16 mouse cellular contexts compared by ENCODE assay signal in the genomic region with DNA sequence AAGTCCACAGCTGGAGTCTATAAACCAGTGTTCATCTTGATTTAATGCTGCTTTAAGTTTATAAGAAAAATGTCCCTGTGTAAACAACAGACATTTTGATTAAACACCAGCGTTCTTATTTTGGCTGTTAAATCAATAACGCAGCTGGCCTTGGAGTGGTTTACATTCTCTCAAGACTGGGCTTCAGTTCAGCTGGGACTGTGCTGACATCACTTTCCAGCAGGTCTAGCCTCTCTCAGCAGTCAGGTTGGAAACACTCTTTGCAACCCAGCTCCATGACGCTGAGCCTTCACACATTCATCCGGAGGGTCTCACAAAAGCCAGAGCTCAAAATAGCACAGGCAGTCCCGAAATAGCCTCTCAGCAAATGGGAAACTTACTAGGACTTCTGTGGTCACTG. TPM values are rescaled to one million over a fixed set of nuclear protein-coding genes. Genes with fewer than 3 reads are reported as not detected.
DNase-seq lines count a peak whose midpoint lies in the region; ATAC-seq and TF ChIP-seq lines count a peak whose summit lies in the region.
"Had no signal": no experiment of that assay in that cellular context is flagged by ENCODE, and none has a peak within 500 bp of the region (broad histone marks: within the 10 kb centered on the region; RNA-seq: fewer than 3 reads in every experiment).

No protein-coding gene starts in this region.

- no peak overlapping the region for H3K4me3 ChIP-seq in heart, embryonic 11.5 days (ENCODE audit: low read depth, low read length)
- H3K4me3 ChIP-seq in kidney, embryonic 16.5 days (ENCODE audit: low read length): no peak overlapping the region
- H3K4me3 ChIP-seq in kidney, adult 2 months (ENCODE audit: insufficient read depth, low read depth, low read length): no peak overlapping the region
- H3K4me3 ChIP-seq: gastrocnemius, adult 2 months; midbrain, embryonic 13.5 days had no signal

- 21% methylated on average over 5 of the region's 5 CpGs for WGBS in heart, embryonic 11.5 days (ENCODE audit: insufficient replicate concordance)
- WGBS in kidney, embryonic 16.5 days: 48% methylated on average over 5 of the region's 5 CpGs
- whole genome bisulfite sequencing in kidney, adult 2 months: 55% methylated on average over 5 of the region's 5 CpGs

- H3K27me3 ChIP-seq in heart, embryonic 11.5 days (ENCODE audit: control insufficient read depth, insufficient read depth, low read length): no peaks in the 10 kb centered on the region
- no peaks in the 10 kb centered on the region for H3K27me3 ChIP-seq in kidney, embryonic 16.5 days (ENCODE audit: insufficient read depth, low read length)
- no peaks in the 10 kb centered on the region for H3K27me3 ChIP-seq in kidney, adult 2 months (replicated peaks; ENCODE audit: control insufficient read depth, insufficient read depth, low read length)
- H3K27me3 ChIP-seq: midbrain, embryonic 13.5 days had no signal

- no peak for TF ChIP-seq CTCF in kidney, adult 2 months (conservative IDR thresholded peaks at IDR 0.05; ENCODE audit: insufficient read depth, insufficient read length, low read depth, low read length)

- no peaks in the 10 kb centered on the region for H3K9me3 ChIP-seq in heart, embryonic 11.5 days (replicated peaks; ENCODE audit: control insufficient read depth, low read length)
- H3K9me3 ChIP-seq in kidney, embryonic 16.5 days (ENCODE audit: low read length): no peaks in the 10 kb centered on the region
- H3K9me3 ChIP-seq: midbrain, embryonic 13.5 days had no signal

- H3K4me1 ChIP-seq in heart, embryonic 11.5 days (ENCODE audit: control insufficient read depth, insufficient read depth, low read length): peaks cover 14% of the 10 kb centered on the region
- H3K4me1 ChIP-seq in kidney, embryonic 16.5 days (ENCODE audit: insufficient read depth, low read length): peaks cover 13% of the 10 kb centered on the region
- no peaks in the 10 kb centered on the region for H3K4me1 ChIP-seq in kidney, adult 2 months (ENCODE audit: control insufficient read depth, insufficient read depth, low read length)

- ATAC-seq in heart, embryonic 11.5 days (replicated peaks; ENCODE audit: insufficient number of reproducible peaks, low FRiP score, low TSS enrichment): no peak
- ATAC-seq in kidney, embryonic 16.5 days (ENCODE audit: low FRiP score, low TSS enrichment): peak; percentile 83; the same call in 1 of the 2 replicates
- ATAC-seq: forebrain, embryonic 16.5 days; liver, postnatal 0 days; midbrain, embryonic 13.5 days; Patski had no signal

- no peak for DNase-seq in heart, adult 9 months (ENCODE audit: low spot score in 2 of 2)
- DNase-seq in kidney, adult 2 months: no peak
- peak; percentile 27 to 44 for DNase-seq in kidney, postnatal 4 days
- DNase-seq in skeletal muscle tissue, adult 2 months (ENCODE audit: low read depth, low spot score): peak; percentile 6
- no peak for DNase-seq in cerebellum, postnatal 14 days
- no peak for DNase-seq in spleen, adult 18-20 months
- DNase-seq: cerebellum, adult 11-12 months; gastrocnemius, adult 2 months; liver, postnatal 0 days; right cerebral cortex, postnatal 14 days; thymus, postnatal 36 days had no signal

- no peak overlapping the region for H3K9ac ChIP-seq in heart, embryonic 11.5 days (ENCODE audit: low read depth, low read length)
- H3K9ac ChIP-seq in kidney, embryonic 16.5 days (replicated peaks; ENCODE audit: low read length): no peak overlapping the region
- H3K9ac ChIP-seq: liver, postnatal 0 days; midbrain, embryonic 13.5 days had no signal

- TF ChIP-seq POLR2A in kidney, adult 2 months (IDR thresholded peaks at IDR 0.05; ENCODE audit: low read depth, low read length): no peak

- H3K36me3 ChIP-seq in heart, embryonic 11.5 days (ENCODE audit: control insufficient read depth, insufficient read depth, low read length): no peaks in the 10 kb centered on the region
- no peaks in the 10 kb centered on the region for H3K36me3 ChIP-seq in kidney, embryonic 16.5 days (ENCODE audit: insufficient read depth, low read length)
- no peaks in the 10 kb centered on the region for H3K36me3 ChIP-seq in kidney, adult 2 months (ENCODE audit: control insufficient read depth, insufficient read depth, low read length)
- H3K36me3 ChIP-seq: midbrain, embryonic 13.5 days had no signal

- H3K27ac ChIP-seq in heart, embryonic 11.5 days (ENCODE audit: low read depth, low read length): peak overlapping the region; percentile 62
- no peak overlapping the region for H3K27ac ChIP-seq in kidney, embryonic 16.5 days (ENCODE audit: low read length)
- H3K27ac ChIP-seq in kidney, adult 2 months (ENCODE audit: insufficient read depth, low read depth, low read length): no peak overlapping the region
- H3K27ac ChIP-seq: gastrocnemius, adult 2 months; midbrain, embryonic 13.5 days had no signal

- H3K4me2 ChIP-seq in heart, embryonic 11.5 days: no peak overlapping the region
- H3K4me2 ChIP-seq in kidney, embryonic 16.5 days (replicated peaks; ENCODE audit: low read depth, low read length): no peak overlapping the region
- H3K4me2 ChIP-seq: midbrain, embryonic 13.5 days had no signal

RNA-seq across cellular contexts. Expression of a gene that starts 17.3 kb away (rescaled TPM):
- polyA plus RNA-seq in heart, embryonic 11.5 days (2014; fragmentation: Nextera tagmentation; extraction: Ambion mirVana): 44.0 and 60.9 TPM in 2 replicates
- polyA plus RNA-seq in kidney, embryonic 16.5 days (2015; fragmentation: Nextera tagmentation; extraction: Ambion mirVana): 38.0 and 39.8 TPM in 2 replicates
- 5.3 and 6.7 TPM in 2 replicates for polyA plus RNA-seq in kidney, adult 2 months (2012; rRNA removed)
- polyA plus RNA-seq: Patski had no signal

Comparison
In these comparisons a context has a peak if more than half of its experiments do, and no peak if none do; other contexts are left out.
1. DNase-seq: peak in kidney, postnatal 4 days (2 of 2) and skeletal muscle tissue, adult 2 months (single experiment); none in heart, adult 9 months (0 of 2), kidney, adult 2 months (single experiment), cerebellum, postnatal 14 days (0 of 2) and spleen, adult 18-20 months (0 of 2).